In the genomic region with DNA sequence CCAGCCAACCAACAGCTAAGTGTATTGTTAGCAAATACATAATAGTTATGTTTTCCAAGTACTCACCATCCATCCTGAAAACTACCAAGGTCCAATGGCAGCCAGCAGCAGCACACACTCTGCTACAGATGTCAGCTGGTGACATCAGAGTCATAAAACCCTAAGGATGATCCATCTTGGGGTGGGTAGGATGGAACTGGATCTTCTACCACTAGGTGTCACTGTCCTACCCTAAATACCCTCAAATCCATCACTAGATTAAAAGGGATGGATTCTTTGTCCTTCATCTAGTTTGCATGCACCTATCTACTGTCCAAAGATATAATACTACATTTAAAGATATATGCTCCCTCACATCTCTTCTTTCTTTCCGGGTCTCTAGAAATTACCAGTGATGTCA, we compare ENCODE assay signal across 7 mouse cellular contexts.
DNase-seq lines count a peak whose midpoint lies in the region; TF ChIP-seq lines count a peak whose summit lies in the region.

No protein-coding gene starts in this region.

- TF ChIP-seq RAD21 in MEL (IDR thresholded peaks at IDR 0.05; ENCODE audit: low read depth, low read length) = peak; percentile 75

- no peak for TF ChIP-seq POLR2A in MEL (IDR thresholded peaks at IDR 0.05; ENCODE audit: control insufficient read depth in 1 of 2, insufficient read depth in 1 of 2, low read depth in 1 of 2, low read length in 2 of 2, poor library complexity in 1 of 2)

- H3K36me3 ChIP-seq in MEL (ENCODE audit: control insufficient read depth in 1 of 2, insufficient read depth in 2 of 2, low read length in 2 of 2) = no peaks in the 10 kb centered on the region

- H3K27ac ChIP-seq in left cerebral cortex, adult 2 months = no peak overlapping the region
- H3K27ac ChIP-seq in MEL (ENCODE audit: control insufficient read depth, low read depth, low read length) = no peak overlapping the region

- TF ChIP-seq CTCF in left cerebral cortex, adult 2 months (IDR thresholded peaks at IDR 0.05) = peak; percentile 83
- peak in 2 of 3 experiments; percentile 69 to 74; a peak in 4 of 6 replicates for TF ChIP-seq CTCF in MEL (IDR thresholded peaks at IDR 0.05 in 2 of 3, conservative IDR thresholded peaks at IDR 0.05 in 1 of 3; ENCODE audit: control insufficient read depth in 1 of 3, insufficient read depth in 1 of 3, low read depth in 2 of 3, low read length in 3 of 3, poor library complexity in 1 of 3, severe bottlenecking in 1 of 3)

- DNase-seq in left cerebral cortex, adult 2 months (ENCODE audit: extremely low spot score in 1 of 2, low spot score in 2 of 2) = peak in 1 of 2 experiments; percentile 12
- no peak for DNase-seq in left cerebral cortex, postnatal 10 days (ENCODE audit: extremely low spot score in 1 of 2, low spot score in 2 of 2)
- peak; percentile 66 for DNase-seq in MEL (ENCODE audit: low read depth, low spot score)
- peak; percentile 13 for DNase-seq in c-Kit-positive CD71-positive TER-119-positive erythroid progenitor cells, embryonic 14.5 days (ENCODE audit: low spot score)
- peak; percentile 15 to 33 for DNase-seq in heart, postnatal 36 days
- DNase-seq in lung, postnatal 14 days = peak; percentile 24
- DNase-seq in spleen, postnatal 4 days (ENCODE audit: low spot score in 2 of 2) = no peak

- TF ChIP-seq EP300 in MEL (IDR thresholded peaks at IDR 0.05; ENCODE audit: low read depth in 1 of 2, low read length in 2 of 2) = no peak

- H3K9me3 ChIP-seq in MEL (replicated peaks; ENCODE audit: insufficient read depth, low read length) = no peaks in the 10 kb centered on the region

- H3K4me1 ChIP-seq in MEL (ENCODE audit: control insufficient read depth in 1 of 2, insufficient read depth in 2 of 2, low read length in 2 of 2) = no peaks in the 10 kb centered on the region

- no peak overlapping the region for H3K9ac ChIP-seq in MEL (ENCODE audit: control insufficient read depth, low read depth, low read length, poor library complexity, severe bottlenecking)

- intact Hi-C loops in left cerebral cortex, adult 2 months (cut with DNase I) = loop anchor here (1.0 to 2.0 kb wide), 2 partner anchors 40 to 333 kb away; no protein-coding TSS in a partner anchor
- intact Hi-C loops in left cerebral cortex, postnatal 10 days (cut with DNase I) = loop anchor here (5.0 kb wide), 1 partner anchor 331 kb away; no protein-coding TSS in a partner anchor
- intact Hi-C loops in heart, postnatal 36 days (cut with DNase I) = loop anchor here (1.0 to 5.0 kb wide), 3 partner anchors 40 to 333 kb away; no protein-coding TSS in a partner anchor

- H3K4me3 ChIP-seq in left cerebral cortex, adult 2 months = no peak overlapping the region
- no peak overlapping the region for H3K4me3 ChIP-seq in MEL (ENCODE audit: control insufficient read depth in 1 of 2, insufficient read depth in 1 of 2, low read depth in 2 of 2, low read length in 2 of 2)

- no peaks in the 10 kb centered on the region for H3K79me2 ChIP-seq in MEL (ENCODE audit: control insufficient read depth, insufficient read depth, low read length, poor library complexity)

- no peaks in the 10 kb centered on the region for H3K27me3 ChIP-seq in MEL (ENCODE audit: control insufficient read depth in 1 of 2, insufficient read depth in 2 of 2, low read length in 2 of 2)

TF ChIP-seq in MEL, 35 proteins besides CTCF, POLR2A, EP300 and RAD21:
- TF ChIP-seq POLR2AphosphoS5 (IDR thresholded peaks at IDR 0.05; ENCODE audit: borderline replicate concordance, low read depth, low read length) (no peak), SMC3 (IDR thresholded peaks at IDR 0.05; ENCODE audit: low read depth, low read length) (peak; percentile 80), MAZ (IDR thresholded peaks at IDR 0.05; ENCODE audit: low read depth, low read length) (no peak), ZC3H11A (IDR thresholded peaks at IDR 0.05; ENCODE audit: low read depth, low read length) (peak; percentile 62)

Comparison
In these comparisons a context has a peak if more than half of its experiments do, and no peak if none do; other contexts are left out.
1. DNase-seq: peak in MEL (single experiment), c-Kit-positive CD71-positive TER-119-positive erythroid progenitor cells, embryonic 14.5 days (single experiment), heart, postnatal 36 days (2 of 2) and lung, postnatal 14 days (single experiment); none in left cerebral cortex, postnatal 10 days (0 of 2) and spleen, postnatal 4 days (0 of 2).